Mouse (Mus musculus) heart, embryonic 15.5 days (tissue): ENCODE results near the gene Gsta4. TPM values are rescaled to one million over a fixed set of nuclear protein-coding genes. Genes with fewer than 3 reads are reported as not detected.
"Not testable (repeated sequence)": the region's sequence is repeated elsewhere in the genome, so short reads cannot be mapped to it uniquely, and the experiment has no call there.

Experiments used
- ATAC-seq: fragments of 200-750 bp; cut with Nextera tagmentation; replicated peaks from 2 replicates; pipeline ENCODE4 v1.8.0; 2017; ENCODE audit warnings: low read depth, moderate TSS enrichment; ENCODE audit not compliant: insufficient number of reproducible peaks, insufficient read depth, low FRiP score
- H3K27ac ChIP-seq: fragments of 300-500 bp; sonication (generic); 2 replicates; pipeline ENCODE4 v1.5.1; 2015; ENCODE audit warnings: mild to moderate bottlenecking, inconsistent platforms
- H3K27me3 ChIP-seq: fragments of 300-500 bp; sonication (generic); 2 replicates; pipeline ENCODE4 v1.6.1; 2015; ENCODE audit warnings: inconsistent platforms
- H3K36me3 ChIP-seq: fragments of 300-500 bp; sonication (generic); 2 replicates; pipeline ENCODE4 v1.6.1; 2015; ENCODE audit warnings: mild to moderate bottlenecking, inconsistent platforms
- H3K4me1 ChIP-seq: fragments of 300-500 bp; sonication (generic); replicated peaks from 2 replicates; pipeline ENCODE4 v1.6.1; 2015; ENCODE audit warnings: inconsistent platforms
- H3K4me2 ChIP-seq: fragments of 300-500 bp; sonication (generic); 2 replicates; pipeline ENCODE4 v1.6.1; 2015; ENCODE audit warnings: inconsistent platforms, mild to moderate bottlenecking, moderate library complexity
- H3K4me3 ChIP-seq: fragments of 300-500 bp; sonication (generic); 2 replicates; pipeline ENCODE4 v1.5.1; 2015; ENCODE audit warnings: mild to moderate bottlenecking, inconsistent platforms
- H3K9ac ChIP-seq: fragments of 300-500 bp; sonication (generic); 2 replicates; pipeline ENCODE4 v1.6.1; 2015; ENCODE audit warnings: mild to moderate bottlenecking, inconsistent platforms
- H3K9me3 ChIP-seq: fragments of 300-500 bp; sonication (generic); replicated peaks from 2 replicates; pipeline ENCODE4 v1.6.1; 2016; ENCODE audit warnings: inconsistent platforms
- WGBS: fragments of 180-500 bp; shearing (Covaris S2); methylation state at CpG from one replicate; pipeline ENCODE4 v1.1.7; 2015; ENCODE audit warnings: mixed read lengths; 5-methylcytosine and 5-hydroxymethylcytosine counted together
- polyA plus RNA-seq: library from polyadenylated mRNA; unstranded; fragments of >200 nt; fragmentation: Nextera tagmentation; extraction: Ambion mirVana; gene quantifications from 2 replicates; pipeline ENCODE4 v1.2.1, GENCODE M21; 2015

Gsta4 gene
- polyA plus RNA-seq = 67.4 and 72.1 TPM in 2 replicates

DNA sequence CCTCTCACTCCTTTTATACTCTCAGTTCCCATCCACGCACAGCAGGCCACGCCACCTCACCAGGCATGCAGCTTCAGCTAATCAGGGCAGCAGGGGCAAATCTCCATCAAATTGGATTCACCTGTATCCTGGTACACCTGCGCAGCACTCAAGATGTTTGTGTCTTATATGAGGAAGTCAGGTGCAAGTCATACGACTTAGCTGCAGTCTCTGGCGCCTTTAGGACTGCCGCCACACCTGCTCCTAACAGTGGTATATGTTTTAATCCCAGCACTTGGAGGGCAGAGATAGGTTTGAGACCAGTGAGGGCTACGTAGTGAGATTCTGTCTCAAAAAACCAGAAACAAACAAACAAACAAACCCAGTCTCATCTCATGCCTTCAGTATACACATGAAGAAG is at the start of gene Gsta4:
Gene Gsta4 (plus strand): TSS at position 301 of the 400 bp plus-strand sequence.
- H3K9me3 ChIP-seq = not testable (repeated sequence)

DNA sequence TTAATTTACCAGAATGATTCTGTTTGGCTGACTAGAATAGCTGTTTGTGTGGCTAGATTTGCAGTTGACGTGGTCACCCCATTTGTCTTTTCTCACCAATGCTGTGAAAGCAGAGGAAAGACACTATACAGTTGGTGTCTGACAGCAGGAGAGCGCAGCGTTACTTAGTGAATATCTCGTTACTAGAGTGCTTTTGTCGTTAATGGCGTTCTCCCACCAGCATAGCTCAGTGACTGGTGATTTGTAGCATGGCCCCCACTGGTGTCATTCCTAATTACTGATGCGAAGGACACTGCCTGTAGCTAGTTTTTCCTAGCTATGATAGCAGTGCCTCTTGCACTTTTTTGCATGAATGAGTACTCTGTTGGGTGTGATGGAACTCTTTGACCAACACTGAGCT is 46.9 kb upstream of the Gsta4 start:
- peaks cover 12% of the 10 kb centered on the region for H3K4me1 ChIP-seq

More for the DNA sequence above, at the start of gene Gsta4:
- not testable (repeated sequence) for H3K36me3 ChIP-seq, H3K27me3 ChIP-seq, H3K4me2 ChIP-seq, H3K4me3 ChIP-seq, H3K4me1 ChIP-seq, H3K27ac ChIP-seq, ATAC-seq, H3K9ac ChIP-seq
- 91% methylated on average over 4 of the region's 7 CpGs for WGBS

DNA sequence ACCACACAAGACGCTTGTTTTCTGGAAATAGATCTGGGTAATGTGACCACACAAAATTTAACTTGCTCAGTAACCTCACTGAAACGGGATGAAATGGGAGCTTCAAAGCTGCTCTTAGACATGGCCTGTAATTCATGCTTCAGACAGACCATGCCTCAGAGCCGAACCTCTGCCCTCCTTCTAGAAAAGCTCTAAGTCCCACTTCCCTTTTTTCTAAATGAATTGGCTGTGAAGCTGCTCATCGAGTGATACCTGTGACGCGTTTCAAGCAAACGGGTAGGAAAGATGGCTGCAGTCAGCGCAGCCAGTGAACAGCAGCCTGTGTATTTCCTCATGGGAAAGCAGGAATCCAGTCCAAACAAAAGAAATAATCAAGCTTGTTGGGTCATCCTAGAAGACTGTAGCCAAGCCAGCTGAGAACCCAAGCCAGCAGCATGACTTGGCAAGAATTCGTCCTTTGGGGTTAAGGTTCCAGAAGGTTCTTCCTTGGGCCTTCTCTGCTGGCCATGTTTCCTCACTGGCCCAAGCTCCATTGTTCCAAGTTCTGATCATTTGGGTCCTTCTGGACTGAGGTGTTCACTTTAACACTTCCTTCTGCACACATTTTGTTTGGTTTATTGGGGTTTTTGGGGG is 44.4 kb upstream of the Gsta4 start:
- Histone ChIP-seq H3K4me2 (no peak overlapping the region), H3K9me3 (no peaks in the 10 kb centered on the region), H3K27me3 (no peaks in the 10 kb centered on the region), H3K4me3 (no peak overlapping the region), H3K27ac (no peak overlapping the region), H3K36me3 (peaks cover 39% of the 10 kb centered on the region), H3K4me1 (peaks cover 12% of the 10 kb centered on the region), H3K9ac (no peak overlapping the region)
- no peak for ATAC-seq
- 90% methylated on average over 9 of the region's 9 CpGs for WGBS

More for the DNA sequence above, 46.9 kb upstream of the Gsta4 start:
- H3K9ac ChIP-seq = no peak overlapping the region
- no peak for ATAC-seq
- H3K9me3 ChIP-seq = no peaks in the 10 kb centered on the region
- no peak overlapping the region for H3K4me3 ChIP-seq
- H3K4me2 ChIP-seq = no peak overlapping the region
- 60% methylated on average over 7 of the region's 7 CpGs for WGBS
- H3K27me3 ChIP-seq = no peaks in the 10 kb centered on the region
- H3K27ac ChIP-seq = no peak overlapping the region
- H3K36me3 ChIP-seq = peaks cover 33% of the 10 kb centered on the region

DNA sequence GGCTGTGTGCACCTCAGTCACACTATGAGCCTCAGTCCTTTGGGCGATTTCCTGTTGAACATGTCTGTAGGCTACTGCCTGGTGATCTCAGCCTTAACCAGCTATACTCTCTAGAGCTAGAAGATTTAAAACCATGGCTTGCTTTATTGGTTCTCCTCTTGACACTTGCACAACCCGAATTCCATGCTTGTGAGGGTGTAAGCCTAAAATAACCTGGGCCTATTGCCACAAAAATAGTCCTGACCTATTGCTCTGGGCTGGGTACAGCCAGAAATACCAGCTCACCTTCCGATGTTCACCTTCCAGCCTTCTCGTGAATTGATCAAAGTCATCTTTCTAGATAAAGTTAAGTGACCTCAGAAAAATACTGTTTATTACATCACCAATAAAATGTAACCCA is 43.1 kb upstream of the Gsta4 start:
- ATAC-seq = peak; percentile 82
- H3K36me3 ChIP-seq = peaks cover 38% of the 10 kb centered on the region
- peak overlapping the region; percentile 87 for H3K27ac ChIP-seq

DNA sequence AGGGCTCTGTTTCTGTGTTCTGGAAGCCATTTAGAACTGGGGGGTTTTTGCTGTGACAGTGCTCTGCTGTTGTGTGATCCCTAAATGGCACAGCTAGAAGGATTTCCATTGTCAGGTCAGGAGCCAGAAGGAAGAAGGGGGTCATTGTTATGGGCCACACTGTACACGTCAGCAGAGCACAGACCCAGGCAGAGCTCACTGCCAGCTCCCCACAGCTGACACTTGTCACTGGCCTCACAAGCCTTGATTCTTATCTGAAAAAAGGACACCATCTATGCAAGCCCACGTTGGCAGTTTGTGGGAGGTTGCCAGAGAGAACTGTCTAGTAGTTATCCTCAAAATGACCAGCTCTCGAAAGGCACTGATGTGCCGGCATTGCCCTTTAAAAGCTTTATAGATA is 36.5 kb upstream of the Gsta4 start:
- Histone ChIP-seq H3K4me3 (no peak overlapping the region), H3K36me3 (peaks cover 28% of the 10 kb centered on the region), H3K27ac (no peak overlapping the region), H3K27me3 (no peaks in the 10 kb centered on the region), H3K4me2 (no peak overlapping the region), H3K9me3 (no peaks in the 10 kb centered on the region), H3K9ac (no peak overlapping the region), H3K4me1 (peaks cover 14% of the 10 kb centered on the region)
- ATAC-seq = no peak
- WGBS = 61% methylated on average over 4 of the region's 4 CpGs

More for the DNA sequence above, 43.1 kb upstream of the Gsta4 start:
- peak overlapping the region; percentile 6; the same call in 1 of the 2 replicates for H3K4me2 ChIP-seq
- H3K9ac ChIP-seq = no peak overlapping the region
- no peaks in the 10 kb centered on the region for H3K9me3 ChIP-seq
- no peaks in the 10 kb centered on the region for H3K27me3 ChIP-seq
- 47% methylated on average over 4 of the region's 4 CpGs for WGBS
- H3K4me3 ChIP-seq = no peak overlapping the region
- peaks cover 14% of the 10 kb centered on the region for H3K4me1 ChIP-seq

DNA sequence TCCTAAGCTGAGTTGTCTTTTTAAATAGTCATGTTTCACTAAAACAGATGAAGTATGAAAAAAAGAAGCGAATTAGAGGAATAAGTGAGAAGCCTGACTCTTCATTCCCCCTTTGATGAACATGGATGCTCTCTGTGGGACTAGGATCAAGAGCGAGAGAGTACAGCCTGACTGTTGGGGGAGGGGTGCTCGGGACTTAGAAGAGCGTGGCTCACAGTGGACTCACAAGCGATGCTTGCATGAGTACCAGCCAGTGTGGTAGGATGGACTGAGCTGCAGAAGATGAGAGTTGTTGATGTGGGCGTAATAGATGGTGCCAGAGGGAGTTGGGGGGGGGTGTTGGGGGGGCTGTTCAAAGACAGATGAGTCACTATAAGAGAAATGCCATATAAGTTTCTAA is 35.9 kb upstream of the Gsta4 start:
- no peak for ATAC-seq
- H3K9ac ChIP-seq = no peak overlapping the region
- H3K27ac ChIP-seq = no peak overlapping the region
- no peaks in the 10 kb centered on the region for H3K27me3 ChIP-seq
- H3K36me3 ChIP-seq = peaks cover 22% of the 10 kb centered on the region
- H3K4me2 ChIP-seq = no peak overlapping the region
- no peak overlapping the region for H3K4me3 ChIP-seq
- H3K4me1 ChIP-seq = peaks cover 14% of the 10 kb centered on the region
- H3K9me3 ChIP-seq = no peaks in the 10 kb centered on the region
- WGBS = 83% methylated on average over 6 of the region's 6 CpGs

DNA sequence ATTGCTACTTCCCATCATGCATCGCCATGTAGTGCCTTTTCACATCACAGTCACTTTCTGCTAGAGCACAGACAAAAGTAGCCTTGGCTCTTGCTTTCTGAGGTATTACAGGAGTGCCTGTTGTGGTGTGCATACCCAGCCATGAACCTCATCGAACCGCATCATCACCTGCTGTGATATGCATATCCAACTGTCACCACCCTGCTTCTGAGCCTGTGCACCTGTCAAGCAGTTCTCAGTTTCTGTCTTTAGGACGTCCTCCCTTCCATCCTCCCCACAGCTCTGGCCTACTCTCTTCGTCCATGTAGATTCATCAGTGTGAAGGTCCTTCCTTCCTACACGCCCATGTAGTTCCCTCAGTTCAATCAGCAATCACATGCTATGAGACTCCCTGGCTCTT is 34.4 kb upstream of the Gsta4 start:
- peaks cover 14% of the 10 kb centered on the region for H3K4me1 ChIP-seq
- WGBS = 76% methylated on average over 6 of the region's 6 CpGs
- no peak for ATAC-seq

DNA sequence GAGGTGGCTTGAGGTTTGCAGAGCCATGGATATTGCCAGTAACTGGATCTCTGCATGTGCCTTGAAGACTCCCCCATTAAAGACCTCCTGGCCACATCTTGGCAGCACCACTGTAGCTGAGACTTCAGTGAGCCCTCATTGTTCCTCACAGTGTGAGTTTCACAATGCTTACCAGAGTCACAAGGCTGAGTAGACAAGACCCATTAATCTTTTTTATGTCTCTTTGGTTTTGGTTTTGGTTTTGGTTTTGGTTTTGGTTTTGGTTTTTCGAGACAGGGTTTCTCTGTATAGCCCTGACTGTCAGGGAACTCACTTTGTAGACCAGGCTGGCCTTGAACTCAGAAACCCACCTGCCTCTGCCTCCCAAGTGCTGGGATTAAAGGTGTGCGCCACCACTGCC is 32.8 kb upstream of the Gsta4 start:
- H3K9ac ChIP-seq, H3K9me3 ChIP-seq, ATAC-seq, H3K27ac ChIP-seq, H3K4me3 ChIP-seq, H3K27me3 ChIP-seq, H3K4me2 ChIP-seq: not testable (repeated sequence)
- H3K36me3 ChIP-seq = peaks cover 19% of the 10 kb centered on the region; the same call in 1 of the 2 replicates
- peaks cover 13% of the 10 kb centered on the region for H3K4me1 ChIP-seq
- WGBS = 95% methylated on average over 2 of the region's 2 CpGs

More for the DNA sequence above, 34.4 kb upstream of the Gsta4 start:
- no peak overlapping the region for H3K9ac ChIP-seq
- H3K27ac ChIP-seq = no peak overlapping the region
- no peak overlapping the region for H3K4me2 ChIP-seq
- no peaks in the 10 kb centered on the region for H3K9me3 ChIP-seq
- H3K36me3 ChIP-seq = peaks cover 15% of the 10 kb centered on the region; the same call in 1 of the 2 replicates
- H3K4me3 ChIP-seq = no peak overlapping the region
- no peaks in the 10 kb centered on the region for H3K27me3 ChIP-seq

DNA sequence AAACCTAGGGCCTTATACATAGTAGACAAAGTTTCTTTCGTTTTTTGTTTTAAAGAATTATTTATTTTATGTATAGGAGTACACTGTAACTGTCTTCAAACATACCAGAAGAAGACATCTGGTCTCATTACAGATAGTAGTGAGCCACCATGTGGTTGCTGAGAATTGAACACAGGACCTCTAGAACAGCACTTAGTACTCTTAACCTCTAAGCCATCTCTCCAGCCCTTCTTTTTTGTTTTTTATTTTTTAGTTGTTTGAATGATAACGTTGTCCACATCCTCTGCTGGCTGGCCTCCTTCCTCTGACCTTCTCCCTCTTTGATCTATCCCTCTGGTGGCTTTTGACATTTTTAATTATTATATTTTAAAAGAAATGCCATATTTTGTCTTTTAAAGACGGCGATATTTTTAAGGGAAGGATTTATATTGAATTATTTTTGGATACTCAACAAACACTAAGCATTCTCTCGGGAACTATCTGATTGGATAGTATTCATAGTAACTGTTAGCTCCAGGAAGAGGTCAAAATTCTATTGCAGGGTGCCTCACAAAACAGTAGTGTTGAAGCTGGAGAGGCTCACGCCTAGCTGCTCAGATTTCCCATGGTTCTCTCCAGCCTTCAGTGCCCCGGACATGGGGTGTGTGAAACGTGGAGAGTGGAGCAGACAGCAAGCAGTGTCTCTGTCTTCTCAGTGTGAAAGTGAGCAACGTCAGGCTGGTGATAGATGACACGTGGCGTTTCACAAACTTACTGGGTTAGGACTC is 28.2 kb upstream of the Gsta4 start:
- 48% methylated on average over 11 of the region's 11 CpGs for WGBS
- peaks cover 7% of the 10 kb centered on the region for H3K4me1 ChIP-seq
- H3K4me2 ChIP-seq = no peak overlapping the region
- peak overlapping the region; percentile 66 for H3K27ac ChIP-seq
- H3K27me3 ChIP-seq = no peaks in the 10 kb centered on the region
- no peak overlapping the region for H3K9ac ChIP-seq
- ATAC-seq = no peak
- H3K9me3 ChIP-seq = no peaks in the 10 kb centered on the region
- H3K4me3 ChIP-seq = no peak overlapping the region
- H3K36me3 ChIP-seq = peaks cover 36% of the 10 kb centered on the region

DNA sequence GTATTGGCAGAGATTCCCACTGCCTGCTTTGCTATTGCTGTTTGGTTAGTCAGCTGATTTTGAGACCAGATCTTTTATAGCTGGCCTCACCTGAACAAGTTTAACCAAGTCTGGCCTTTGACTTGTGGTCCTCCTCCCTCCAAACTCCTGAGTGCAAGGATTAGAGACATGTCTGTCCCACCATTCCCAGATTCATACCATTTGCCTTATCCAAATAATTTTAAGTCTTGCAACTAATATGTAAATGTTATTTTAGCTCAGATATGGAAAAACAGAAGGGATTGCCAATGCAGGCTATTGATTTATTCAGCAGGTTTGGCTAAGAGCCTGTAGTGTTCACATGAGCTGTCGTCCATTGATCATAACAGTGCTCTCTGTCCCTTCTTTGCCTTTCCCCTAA is 25.4 kb upstream of the Gsta4 start:
- 87% methylated on average over 1 of the region's 1 CpGs for WGBS
- no peak overlapping the region for H3K4me2 ChIP-seq
- no peaks in the 10 kb centered on the region for H3K9me3 ChIP-seq
- H3K27me3 ChIP-seq = no peaks in the 10 kb centered on the region
- H3K27ac ChIP-seq = no peak overlapping the region
- ATAC-seq = no peak
- H3K9ac ChIP-seq = no peak overlapping the region
- H3K4me3 ChIP-seq = no peak overlapping the region
- peaks cover 62% of the 10 kb centered on the region for H3K36me3 ChIP-seq
- H3K4me1 ChIP-seq = peaks cover 11% of the 10 kb centered on the region

DNA sequence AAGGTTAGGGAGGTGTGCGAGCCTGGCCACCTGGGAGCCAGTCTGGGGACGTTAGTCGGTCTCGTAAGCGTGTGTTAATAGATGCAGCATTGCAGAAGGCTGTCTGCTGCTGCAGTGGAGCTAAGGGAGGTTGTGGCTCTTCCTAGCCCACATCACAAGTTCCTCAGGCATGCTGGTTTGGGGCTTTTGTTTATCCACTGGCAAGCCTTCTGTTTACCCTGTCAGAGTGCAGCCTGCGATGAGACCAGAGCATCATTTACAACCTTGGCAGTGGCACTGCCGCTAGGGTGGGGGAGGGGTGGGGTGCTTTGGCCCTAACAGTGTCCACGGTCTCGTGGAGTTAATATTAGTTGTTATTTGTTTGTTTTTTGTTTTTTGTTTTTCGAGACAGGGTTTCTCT is 19.3 kb upstream of the Gsta4 start:
- 73% methylated on average over 10 of the region's 10 CpGs for WGBS
- ATAC-seq = no peak

More for the DNA sequence above, 19.3 kb upstream of the Gsta4 start:
- no peaks in the 10 kb centered on the region for H3K27me3 ChIP-seq
- H3K4me2 ChIP-seq = no peak overlapping the region
- H3K36me3 ChIP-seq = peaks cover 55% of the 10 kb centered on the region
- no peak overlapping the region for H3K27ac ChIP-seq
- no peak overlapping the region for H3K9ac ChIP-seq
- peaks cover 17% of the 10 kb centered on the region; the same call in 1 of the 2 replicates for H3K4me1 ChIP-seq
- no peak overlapping the region for H3K4me3 ChIP-seq
- no peaks in the 10 kb centered on the region for H3K9me3 ChIP-seq
